Mouse (Mus musculus): ENCODE data around the gene Mpz. TPM values are rescaled to one million over a fixed set of nuclear protein-coding genes. Genes with fewer than 3 reads are reported as not detected.

Mpz gene
- polyA plus RNA-seq, 1 experiment from 2014 or later = 0.06 TPM

- in situ Hi-C loops (cut with MboI; ENCODE audit: low pct_unique_long_range_greater_than_20kb) = no loop called here
- ChIA-PET POLR2A (interaction anchor here (1.1 kb wide), 1 partner anchor 14 kb away, joined by 3 read pairs; no protein-coding TSS in a partner anchor), CTCF (interaction anchor here (1.1 to 10.6 kb wide), 3 partner anchors 10 to 16 kb away, joined by 3 to 97 read pairs (median 3); partner anchors contain the start of genes Pcp4l1 and Tomm40l)
- no peak for TF ChIP-seq CTCF (IDR thresholded peaks at IDR 0.05)
- DNase-seq (ENCODE audit: low read depth, low spot score) (no peak), ATAC-seq (no peak)
- no peaks in the 10 kb centered on the region for H3K27me3 ChIP-seq
Observed at GRCm38 (mm10) chr1:171205704-171206493, 55.4 kb downstream of the Mpz start.

DNA sequence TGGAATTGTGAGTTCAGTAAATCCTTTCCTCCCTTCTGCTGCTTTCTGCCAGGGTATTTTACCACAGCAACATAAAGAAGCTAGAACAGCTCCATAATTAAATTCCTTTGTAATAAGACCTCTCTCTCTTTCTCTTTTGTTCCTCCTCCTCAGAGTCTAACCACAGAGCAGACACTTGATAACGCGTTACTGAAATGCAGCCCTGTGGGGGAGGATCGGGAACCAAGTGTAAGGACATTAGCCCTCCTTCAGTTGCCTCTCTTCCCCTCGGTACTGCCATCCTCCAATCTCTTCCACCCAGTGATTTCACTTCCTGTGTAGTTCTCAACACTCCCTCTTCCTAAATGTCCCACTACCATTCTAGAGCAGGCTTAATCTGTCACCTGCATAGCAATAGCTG, 58.9 kb downstream of the Mpz start:
- DNase-seq (ENCODE audit: low read depth, low spot score) (no peak), ATAC-seq (no peak)
- ChIA-PET POLR2A (no interaction called here), CTCF (interaction anchor here (0.6 to 10.6 kb wide), 5 partner anchors 10 to 98 kb away, joined by 3 to 97 read pairs (median 4); partner anchors contain the start of gene Pcp4l1)
- in situ Hi-C loops (cut with MboI; ENCODE audit: low pct_unique_long_range_greater_than_20kb) = no loop called here
- no peaks in the 10 kb centered on the region for H3K27me3 ChIP-seq
- no peak for TF ChIP-seq CTCF (IDR thresholded peaks at IDR 0.05)

Other genes starting within 250 kb of the Mpz start
- gene Fcrlb, start 237.8 kb upstream of the Mpz start, polyA plus RNA-seq (2021) = 0.22 TPM
- not detected for gene Fcrla, start 223.1 kb upstream of the Mpz start, polyA plus RNA-seq (2021)
- 0.08 TPM for gene Fcgr2b, start 174.2 kb upstream of the Mpz start, polyA plus RNA-seq (2021)
- gene Fcgr4, start 131.8 kb upstream of the Mpz start, polyA plus RNA-seq (2021) = 0.08 TPM
- gene Fcgr3, start 85.8 kb upstream of the Mpz start, polyA plus RNA-seq (2021) = 0.05 TPM
- 1.6 TPM for gene Cfap126, start 36.8 kb upstream of the Mpz start, polyA plus RNA-seq (2021)
- 445 TPM for gene Sdhc, start 108 bp upstream of the Mpz start, polyA plus RNA-seq (2021)
- 0.08 TPM for gene Pcp4l1, start 45.6 kb downstream of the Mpz start, polyA plus RNA-seq (2021)
- 0.54 TPM for gene Nr1i3, start 63.3 kb downstream of the Mpz start, polyA plus RNA-seq (2021)
- gene Tomm40l, start 71.8 kb downstream of the Mpz start, polyA plus RNA-seq (2021) = 65.5 TPM
- not detected for gene Apoa2, start 74.3 kb downstream of the Mpz start, polyA plus RNA-seq (2021)
- gene Fcer1g, start 83.7 kb downstream of the Mpz start, polyA plus RNA-seq (2021) = 0.49 TPM
- 21.8 TPM for gene Adamts4, start 99.7 kb downstream of the Mpz start, polyA plus RNA-seq (2021)
- 436 TPM for gene Ndufs2, start 100.7 kb downstream of the Mpz start, polyA plus RNA-seq (2021)
- 57.5 TPM for gene B4galt3, start 119.6 kb downstream of the Mpz start, polyA plus RNA-seq (2021)
- 41.9 TPM for gene Ppox, start 130.5 kb downstream of the Mpz start, polyA plus RNA-seq (2021)
- 64.9 TPM for gene Usp21, start 137.3 kb downstream of the Mpz start, polyA plus RNA-seq (2021)
- 117 TPM for gene Ufc1, start 144.3 kb downstream of the Mpz start, polyA plus RNA-seq (2021)
- 55.0 TPM for gene Dedd, start 178.4 kb downstream of the Mpz start, polyA plus RNA-seq (2021)
- gene Nit1, start 194.9 kb downstream of the Mpz start, polyA plus RNA-seq (2021) = 74.1 TPM
- 164 TPM for gene Pfdn2, start 195.0 kb downstream of the Mpz start, polyA plus RNA-seq (2021)
- not detected for gene Klhdc9, start 210.1 kb downstream of the Mpz start, polyA plus RNA-seq (2021)
- 0.04 TPM for gene Nectin4, start 219.4 kb downstream of the Mpz start, polyA plus RNA-seq (2021)
- gene Arhgap30, start 238.2 kb downstream of the Mpz start, polyA plus RNA-seq (2021) = not detected

Measured in Patski (cell line).